Mouse (Mus musculus) C2C12 (cell line): ENCODE results near the gene Foxc2.

Experiments used
- CTCF ChIP-seq: IDR thresholded peaks from one replicate; pipeline ENCODE4 v1.5.1; 2011; ENCODE audit not compliant: control insufficient read depth, insufficient read depth, insufficient read length
- MAX ChIP-seq: IDR thresholded peaks from one replicate; pipeline ENCODE4 v1.6.1; 2011; ENCODE audit warnings: mild to moderate bottlenecking, control low read depth
- MYOD1 ChIP-seq: IDR thresholded peaks from one replicate; pipeline ENCODE4 v1.6.1; 2011; ENCODE audit warnings: low read depth; ENCODE audit not compliant: control insufficient read depth, insufficient read length
- USF1 ChIP-seq: IDR thresholded peaks from one replicate; pipeline ENCODE4 v1.6.1; 2011; ENCODE audit warnings: low read depth, mild to moderate bottlenecking, control low read depth, moderate library complexity

- TF ChIP-seq MAX (no peak), CTCF (no peak), MYOD1 (no peak), USF1 (no peak)
Measured at GRCm38 (mm10) chr8:121136856-121137255, 20.9 kb downstream of the Foxc2 start.
